Mouse (Mus musculus) kidney, adult 2 months (tissue): ENCODE measurements around the gene Trnau1ap. TPM values are rescaled to one million over a fixed set of nuclear protein-coding genes. Genes with fewer than 3 reads are reported as not detected.

Source experiments
- DNase-seq: peaks from one replicate; pipeline ENCODE4 v3.0.0; 2021
- H3K27ac ChIP-seq: fragments of 200-500 bp; 2 replicates; pipeline ENCODE4 v1.5.1; 2012; ENCODE audit warnings: low read depth, low read length, control low read depth, inconsistent platforms; ENCODE audit not compliant: insufficient read depth
- H3K27me3 ChIP-seq: fragments of 200-500 bp; replicated peaks from 2 replicates; pipeline ENCODE4 v1.6.1; 2012; ENCODE audit warnings: mild to moderate bottlenecking, moderate library complexity, low read length, inconsistent platforms; ENCODE audit not compliant: control insufficient read depth, insufficient read depth
- H3K36me3 ChIP-seq: fragments of 200-500 bp; 2 replicates; pipeline ENCODE4 v1.6.1; 2012; ENCODE audit warnings: mild to moderate bottlenecking, moderate library complexity, low read length, inconsistent platforms; ENCODE audit not compliant: control insufficient read depth, insufficient read depth
- H3K4me1 ChIP-seq: fragments of 200-500 bp; 2 replicates; pipeline ENCODE4 v1.6.1; 2011; ENCODE audit warnings: low read length; ENCODE audit not compliant: control insufficient read depth, insufficient read depth
- H3K4me3 ChIP-seq: fragments of 200-500 bp; 2 replicates; pipeline ENCODE4 v1.5.1; 2011; ENCODE audit warnings: mild to moderate bottlenecking, low read depth, low read length, control low read depth; ENCODE audit not compliant: insufficient read depth
- CTCF ChIP-seq: fragments of 200-500 bp; conservative IDR thresholded peaks from 2 replicates; pipeline ENCODE4 v1.5.1; 2011; ENCODE audit warnings: low read depth, mild to moderate bottlenecking, control low read depth, low read length, moderate library complexity, mixed read lengths; ENCODE audit not compliant: insufficient read depth, insufficient read length
- POLR2A ChIP-seq: fragments of 200-500 bp; IDR thresholded peaks from one replicate; pipeline ENCODE4 v1.6.1; 2011; ENCODE audit warnings: low read depth, low read length, control low read depth
- WGBS: fragments of 180-500 bp; shearing (Covaris S2); methylation state at CpG from one replicate; pipeline ENCODE4 v1.1.7; 2018; 5-methylcytosine and 5-hydroxymethylcytosine counted together
- polyA plus RNA-seq: library from polyadenylated mRNA; depleted of rRNA; stranded (reverse); fragments of >200 nt; gene quantifications from 2 replicates; pipeline ENCODE4 v1.2.3, GENCODE M21; 2012; rRNA removed

The Trnau1ap gene
- polyA plus RNA-seq, result 24.4 and 30.2 TPM in 2 replicates

DNA sequence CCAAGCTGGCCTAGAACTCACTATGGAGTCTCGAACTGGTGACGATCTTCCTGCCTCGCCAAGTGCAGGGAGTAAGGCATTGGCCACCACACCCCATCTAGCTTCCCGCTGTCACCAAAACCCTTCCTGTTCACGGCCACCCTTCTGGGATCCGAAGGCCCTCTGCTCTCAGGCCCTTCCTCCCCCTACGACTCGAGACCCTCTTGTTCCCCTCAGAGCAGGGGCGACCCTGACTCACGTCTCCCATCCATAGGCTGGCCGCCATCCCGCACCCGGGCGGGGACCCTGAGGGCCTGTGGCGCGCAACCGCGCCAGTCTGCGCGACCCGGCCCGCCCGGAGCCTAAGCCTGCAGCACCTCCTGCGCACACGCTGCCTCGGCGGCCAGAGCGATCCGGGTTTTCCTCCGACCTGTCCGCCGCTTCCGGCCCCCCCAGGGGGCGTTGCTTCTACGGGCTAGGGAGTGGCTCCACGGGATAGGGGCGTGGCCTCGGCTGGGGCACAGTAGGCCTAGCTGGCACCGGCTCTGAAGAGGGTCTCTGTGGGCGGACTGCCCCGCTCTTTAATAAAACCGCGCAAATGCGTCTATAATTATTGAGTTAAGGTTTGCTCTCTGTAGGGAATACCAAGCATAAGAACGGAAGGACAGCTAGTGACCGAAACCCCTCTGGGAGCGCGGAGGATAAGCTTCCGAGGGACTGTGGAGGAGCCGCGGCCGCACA is at the start of gene Trnau1ap:
Gene Trnau1ap, minus strand, starts transcription at position 424 of the 720 bp plus-strand sequence.
- H3K4me1 ChIP-seq, result peaks cover 12% of the 10 kb centered on the region; the same call in 1 of the 2 replicates
- peak within 1 kb of the TSS; percentile 91 for H3K27ac ChIP-seq
- no peaks in the 10 kb centered on the region; the same call in 1 of the 2 replicates for H3K36me3 ChIP-seq
- H3K4me3 ChIP-seq, result peak within 1 kb of the TSS; percentile 92
- TF ChIP-seq POLR2A (peak; percentile 81), CTCF (no peak)
- no peaks in the 10 kb centered on the region for H3K27me3 ChIP-seq
- DNase-seq, result peak; percentile 94
- WGBS, result under 1% methylated on average over 52 of the region's 52 CpGs

DNA sequence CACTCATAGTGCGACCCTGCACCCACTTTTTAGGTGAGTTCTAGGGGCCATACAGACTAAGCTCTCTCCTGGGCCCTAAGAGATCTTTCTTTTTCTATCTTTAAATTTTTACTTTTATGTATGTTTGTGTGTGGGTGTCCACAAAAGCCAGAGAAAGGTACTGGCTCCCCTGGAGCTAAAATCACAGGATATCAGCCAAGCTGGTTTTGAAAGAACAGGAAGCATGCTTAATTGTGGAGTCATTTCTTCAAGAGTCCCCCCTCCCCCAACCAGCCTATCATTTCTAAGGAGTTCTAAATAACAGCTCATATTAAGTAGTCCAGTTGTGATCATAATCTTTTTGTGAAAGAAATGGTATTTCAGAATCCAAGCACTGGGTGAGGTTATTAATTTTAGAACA is 44.5 kb upstream of the Trnau1ap start:
- H3K4me3 ChIP-seq, result no peak overlapping the region
- H3K36me3 ChIP-seq, result peaks cover 14% of the 10 kb centered on the region
- no peaks in the 10 kb centered on the region for H3K4me1 ChIP-seq
- 93% methylated on average over 1 of the region's 1 CpGs for WGBS
- TF ChIP-seq POLR2A (no peak), CTCF (no peak)
- no peak for DNase-seq
- no peak overlapping the region for H3K27ac ChIP-seq
- H3K27me3 ChIP-seq, result no peaks in the 10 kb centered on the region

DNA sequence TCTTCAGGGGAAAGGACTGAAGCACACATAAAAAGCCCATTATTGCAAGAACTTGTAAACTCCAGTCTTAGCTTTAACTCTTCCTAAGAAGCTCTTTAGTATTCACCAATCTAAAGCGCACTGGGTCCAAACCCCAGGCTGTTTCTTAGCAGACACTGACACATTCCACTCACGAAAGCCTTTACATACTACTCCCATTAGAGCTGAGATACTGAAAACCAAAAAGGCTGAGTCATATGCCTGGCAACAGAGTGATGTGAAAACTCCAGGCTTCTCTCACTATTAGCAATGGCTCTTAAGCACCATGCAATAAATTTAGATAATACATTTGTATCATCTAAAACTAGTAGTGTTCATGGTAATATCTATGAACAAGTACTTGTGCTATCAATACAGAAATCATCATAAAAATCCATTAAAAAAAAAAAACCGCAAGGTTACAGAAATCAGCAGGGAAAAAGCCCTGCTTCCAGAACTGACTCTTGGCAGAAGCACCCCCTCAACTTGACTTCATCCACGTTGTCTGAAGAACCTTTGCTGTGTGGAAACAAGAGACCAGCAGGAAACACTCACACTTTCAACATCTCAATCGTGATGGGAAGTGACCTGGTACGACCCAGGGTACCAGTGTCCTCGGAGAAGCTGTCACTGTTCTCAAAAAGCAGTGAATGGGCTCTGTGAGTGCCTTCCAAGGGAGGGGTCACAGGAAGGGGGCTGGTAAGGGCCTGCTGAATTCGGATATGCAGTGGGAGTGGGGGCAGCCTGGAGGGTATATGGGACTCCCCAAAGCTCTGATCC is 40.8 kb upstream of the Trnau1ap start:
- Histone ChIP-seq H3K4me3 (no peak overlapping the region), H3K4me1 (no peaks in the 10 kb centered on the region), H3K27me3 (no peaks in the 10 kb centered on the region), H3K36me3 (peaks cover 11% of the 10 kb centered on the region), H3K27ac (no peak overlapping the region)
- 63% methylated on average over 8 of the region's 8 CpGs for WGBS
- no peak for DNase-seq
- no peak for TF ChIP-seq CTCF
- TF ChIP-seq POLR2A, result no peak

DNA sequence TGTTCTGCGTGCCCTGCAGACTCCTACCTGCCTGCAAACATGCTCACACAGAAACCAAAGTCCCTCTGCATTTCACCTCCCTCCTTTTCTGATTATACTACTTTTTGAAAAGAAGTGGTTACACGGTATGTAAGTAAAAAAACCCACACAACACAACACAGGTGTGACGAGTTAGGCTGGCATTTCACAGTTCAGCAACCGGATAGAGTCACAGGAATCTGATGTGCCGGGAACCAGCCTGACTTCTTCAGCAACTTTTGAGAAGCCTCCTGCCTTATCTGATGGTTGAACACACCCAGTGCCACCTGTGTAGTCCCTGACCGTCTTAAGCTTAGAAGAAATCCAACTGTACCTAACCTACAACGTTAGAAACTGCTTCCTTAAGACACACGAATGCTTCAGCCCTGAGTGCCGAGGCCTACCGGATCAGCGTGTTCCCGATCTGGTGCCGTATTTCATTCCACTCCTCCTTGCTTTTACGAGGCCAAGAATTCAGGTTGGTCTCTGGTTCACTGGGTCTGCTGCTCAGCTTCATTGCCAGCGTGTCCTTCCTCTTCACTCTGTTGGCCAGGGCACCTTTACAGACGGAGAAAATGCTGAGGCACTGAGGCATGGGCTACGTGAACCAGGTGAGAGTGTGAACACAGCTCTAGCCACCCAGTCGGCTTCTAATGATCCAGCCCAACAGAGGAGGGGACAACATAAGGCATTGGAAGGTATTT is 38.3 kb upstream of the Trnau1ap start:
- Histone ChIP-seq H3K4me1 (no peaks in the 10 kb centered on the region), H3K36me3 (peaks cover 9% of the 10 kb centered on the region), H3K27me3 (no peaks in the 10 kb centered on the region), H3K27ac (peak overlapping the region; percentile 9; the same call in 1 of the 2 replicates), H3K4me3 (no peak overlapping the region)
- TF ChIP-seq POLR2A, result no peak
- TF ChIP-seq CTCF, result no peak
- WGBS, result 51% methylated on average over 18 of the region's 18 CpGs
- peak; percentile 51 for DNase-seq

DNA sequence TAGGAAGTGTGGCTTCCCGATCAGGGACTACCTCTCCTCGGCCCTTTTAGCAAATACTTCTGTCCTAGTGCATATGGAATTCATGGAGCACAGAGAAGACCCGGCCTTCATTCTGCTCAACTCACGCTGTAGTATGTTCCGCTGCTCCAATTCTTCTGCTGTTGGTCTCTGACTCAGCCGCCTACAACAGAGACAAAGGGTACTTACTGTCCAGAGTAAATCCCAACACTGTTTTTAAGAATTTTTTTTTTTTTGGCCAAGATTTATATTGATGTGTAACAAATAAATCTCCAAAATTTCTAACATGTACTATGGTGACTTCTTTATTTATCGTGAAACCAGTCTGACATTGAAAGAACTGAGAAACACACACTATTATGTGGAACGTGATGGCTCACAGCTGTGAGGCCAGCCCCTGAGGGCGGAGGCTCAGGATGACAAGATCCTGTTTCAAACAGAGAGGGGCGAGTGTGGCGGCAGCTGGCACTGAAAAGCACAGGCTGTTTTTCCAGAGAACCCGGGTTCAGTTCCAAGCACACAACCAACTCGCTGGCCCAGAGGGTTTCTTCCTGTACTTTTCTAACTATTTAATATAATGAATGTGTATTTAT is 36.2 kb upstream of the Trnau1ap start:
- H3K36me3 ChIP-seq, result peaks cover 10% of the 10 kb centered on the region
- 70% methylated on average over 13 of the region's 13 CpGs for WGBS
- no peak overlapping the region for H3K4me3 ChIP-seq
- H3K27ac ChIP-seq, result no peak overlapping the region
- no peak for TF ChIP-seq CTCF
- TF ChIP-seq POLR2A, result no peak
- H3K27me3 ChIP-seq, result no peaks in the 10 kb centered on the region
- H3K4me1 ChIP-seq, result no peaks in the 10 kb centered on the region
- no peak for DNase-seq

DNA sequence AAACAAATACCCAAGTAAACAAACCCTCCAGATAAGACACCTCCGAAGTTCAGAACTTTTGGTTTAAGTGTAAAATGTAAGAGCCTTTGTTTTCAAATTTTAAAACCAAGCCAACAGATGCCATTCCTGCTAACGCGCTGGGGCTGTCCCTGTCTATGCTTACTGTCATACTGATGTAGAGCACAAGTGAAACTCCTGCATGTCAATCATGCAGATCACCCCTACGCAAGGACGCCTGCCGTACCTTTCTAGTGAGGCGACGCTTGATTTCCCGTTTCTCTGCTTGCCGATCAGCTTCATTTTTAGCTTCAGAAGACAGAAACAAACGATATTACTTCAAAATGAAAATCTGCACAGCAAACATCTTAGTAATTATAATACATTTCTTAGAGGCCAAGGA is 34.1 kb upstream of the Trnau1ap start:
- DNase-seq, result no peak
- H3K4me3 ChIP-seq, result no peak overlapping the region
- no peak for TF ChIP-seq CTCF
- TF ChIP-seq POLR2A, result no peak
- no peaks in the 10 kb centered on the region for H3K4me1 ChIP-seq
- WGBS, result 95% methylated on average over 11 of the region's 11 CpGs
- H3K27me3 ChIP-seq, result no peaks in the 10 kb centered on the region
- H3K36me3 ChIP-seq, result peaks cover 8% of the 10 kb centered on the region
- H3K27ac ChIP-seq, result no peak overlapping the region

DNA sequence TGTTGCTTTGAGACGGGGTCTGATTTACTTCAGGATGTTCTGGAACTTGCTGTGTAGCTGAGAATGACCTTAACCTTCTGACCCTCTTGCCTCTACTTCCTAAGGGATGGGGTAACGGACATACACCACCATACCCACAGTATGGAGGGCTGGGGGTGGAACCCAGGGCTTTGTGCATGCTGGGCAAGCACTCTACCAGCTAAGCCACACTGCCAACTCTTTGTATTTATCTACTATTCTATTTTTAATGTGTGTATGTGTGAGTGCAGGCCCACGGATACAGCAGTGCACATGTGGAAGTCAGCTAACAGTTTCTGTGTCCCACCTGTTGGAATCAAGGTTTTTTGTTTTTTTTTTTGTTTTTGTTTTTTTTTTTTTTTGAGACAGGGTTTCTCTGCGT is 30.2 kb upstream of the Trnau1ap start:
- Histone ChIP-seq H3K4me3 (no peak overlapping the region), H3K4me1 (no peaks in the 10 kb centered on the region), H3K27me3 (no peaks in the 10 kb centered on the region), H3K27ac (no peak overlapping the region), H3K36me3 (peaks cover 9% of the 10 kb centered on the region)
- no peak for DNase-seq
- TF ChIP-seq POLR2A (no peak), CTCF (no peak)
- WGBS, result 84% methylated on average over 4 of the region's 4 CpGs
